Mouse (Mus musculus) forebrain, embryonic 14.5 days (tissue): ENCODE measurements around the gene Klf13. TPM values are rescaled to one million over a fixed set of nuclear protein-coding genes. Genes with fewer than 3 reads are reported as not detected.

Source experiments
- ATAC-seq: fragments of 200-750 bp; cut with Nextera tagmentation; 2 replicates; pipeline ENCODE4 v1.8.0; 2017; ENCODE audit warnings: mild to moderate bottlenecking, moderate library complexity
- DNase-seq: peaks from one replicate; pipeline ENCODE4 v3.0.0-alpha.2; 2015; ENCODE audit warnings: low spot score
- H3K27ac ChIP-seq: fragments of 300-500 bp; sonication (generic); 2 replicates; pipeline ENCODE4 v1.5.1; 2014; ENCODE audit warnings: low read depth, mild to moderate bottlenecking, control low read depth, low read length, moderate library complexity
- H3K27me3 ChIP-seq: fragments of 300-500 bp; sonication (generic); replicated peaks from 2 replicates; pipeline ENCODE4 v1.6.1; 2014; ENCODE audit warnings: low read length, control low read depth, mixed read lengths; ENCODE audit not compliant: control insufficient read depth, insufficient read depth
- H3K36me3 ChIP-seq: fragments of 300-500 bp; sonication (generic); 2 replicates; pipeline ENCODE4 v1.6.1; 2014; ENCODE audit warnings: low read length, control low read depth; ENCODE audit not compliant: control insufficient read depth, insufficient read depth
- H3K4me1 ChIP-seq: fragments of 300-500 bp; sonication (generic); 2 replicates; pipeline ENCODE4 v1.6.1; 2014; ENCODE audit warnings: antibody characterized with exemption, low read length, control low read depth; ENCODE audit not compliant: control insufficient read depth, insufficient read depth
- H3K4me2 ChIP-seq: fragments of 300-500 bp; sonication (generic); 2 replicates; pipeline ENCODE4 v1.6.1; 2014; ENCODE audit warnings: mild to moderate bottlenecking, control low read depth, low read length
- H3K4me3 ChIP-seq: fragments of 300-500 bp; sonication (generic); 2 replicates; pipeline ENCODE4 v1.5.1; 2014; ENCODE audit warnings: low read depth, low read length, control low read depth
- H3K9ac ChIP-seq: fragments of 300-500 bp; sonication (generic); 2 replicates; pipeline ENCODE4 v1.6.1; 2014; ENCODE audit warnings: mild to moderate bottlenecking, low read length, control low read depth, moderate library complexity
- H3K9me3 ChIP-seq: fragments of 300-500 bp; sonication (generic); replicated peaks from 2 replicates; pipeline ENCODE4 v1.6.1; 2016; ENCODE audit warnings: low read length, control low read depth, mixed read lengths; ENCODE audit not compliant: control insufficient read depth
- WGBS: fragments of 180-500 bp; shearing (Covaris S2); extraction: QIAGEN DNeasy Blood & Tissue Kit; methylation state at CpG from one replicate; pipeline ENCODE4 v1.1.7; 2014; 5-methylcytosine and 5-hydroxymethylcytosine counted together
- polyA plus RNA-seq: library from polyadenylated mRNA; unstranded; fragments of >200 nt; fragmentation: Nextera tagmentation; extraction: Ambion mirVana; gene quantifications from 2 replicates; pipeline ENCODE4 v1.2.1, GENCODE M21; 2014

Gene Klf13
- polyA plus RNA-seq, 1 experiment from 2014 or later: 28.2 TPM

DNA sequence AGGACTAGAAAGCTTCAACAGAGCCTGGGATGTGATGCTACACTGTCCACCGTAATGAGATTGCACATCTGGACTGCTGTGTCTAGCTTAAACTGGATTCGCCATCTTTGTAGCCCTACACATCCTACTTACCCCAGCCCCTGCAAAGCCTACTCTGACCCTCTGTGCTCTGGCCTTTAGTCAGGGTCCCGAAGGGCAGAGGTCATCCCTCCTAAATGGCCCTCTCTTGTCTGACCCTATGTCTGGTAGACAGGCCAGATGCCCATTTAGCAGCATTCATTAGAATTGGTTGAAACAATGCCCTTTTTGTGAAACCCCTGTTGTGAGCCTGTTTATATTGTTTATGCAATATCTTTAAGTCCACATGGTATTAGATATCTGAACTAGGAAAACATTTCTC is 31.2 kb upstream of the Klf13 start:
- ATAC-seq: no peak
- Histone ChIP-seq H3K4me1 (peaks cover 15% of the 10 kb centered on the region), H3K4me2 (no peak overlapping the region), H3K4me3 (no peak overlapping the region), H3K27me3 (no peaks in the 10 kb centered on the region), H3K27ac (no peak overlapping the region), H3K9ac (no peak overlapping the region), H3K36me3 (no peaks in the 10 kb centered on the region), H3K9me3 (no peaks in the 10 kb centered on the region)
- 63% methylated on average over 3 of the region's 3 CpGs for WGBS
- DNase-seq: no peak

DNA sequence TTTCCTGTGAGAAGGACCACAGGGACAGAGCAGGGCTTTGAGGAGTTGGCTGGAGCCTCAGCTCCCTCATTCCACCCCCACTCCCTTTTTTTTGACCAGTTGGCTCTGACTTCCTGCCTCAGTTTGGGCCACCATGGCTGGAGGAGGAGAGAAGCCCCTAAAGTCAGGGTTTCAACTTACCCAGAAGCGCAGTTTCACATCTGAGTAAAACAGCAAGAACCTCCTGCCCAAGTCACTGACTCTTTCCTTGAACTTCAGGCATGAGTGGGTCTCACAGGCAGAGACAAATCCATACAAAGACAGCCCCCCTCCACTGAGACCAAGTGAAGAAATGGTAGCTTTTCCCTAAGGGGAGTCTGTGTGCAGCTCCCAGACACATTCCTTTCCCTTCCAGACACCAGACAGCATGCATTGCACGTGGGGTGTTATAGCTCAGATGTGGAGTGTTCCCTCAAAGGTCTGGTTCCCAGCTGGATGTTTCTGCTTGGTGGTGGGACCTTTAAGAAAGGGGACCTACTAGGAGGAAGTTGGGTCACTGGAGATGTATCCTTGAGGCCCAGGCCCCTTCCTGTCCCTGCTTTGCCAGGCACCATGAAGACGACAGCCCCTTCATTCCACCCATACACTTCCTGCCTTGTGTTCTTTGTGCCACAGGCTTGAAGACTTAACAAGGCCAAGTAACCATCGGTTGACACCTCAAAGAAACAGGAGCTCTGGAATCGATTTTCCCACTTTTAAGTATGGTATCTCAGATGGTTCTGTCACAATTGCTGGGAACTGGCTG is 27.1 kb upstream of the Klf13 start:
- Histone ChIP-seq H3K27me3 (no peaks in the 10 kb centered on the region), H3K27ac (peak overlapping the region; percentile 71), H3K4me2 (no peak overlapping the region), H3K9ac (no peak overlapping the region), H3K4me3 (no peak overlapping the region), H3K36me3 (no peaks in the 10 kb centered on the region), H3K9me3 (no peaks in the 10 kb centered on the region), H3K4me1 (peaks cover 16% of the 10 kb centered on the region)
- DNase-seq (no peak), ATAC-seq (no peak; the same call in 1 of the 2 replicates)
- 81% methylated on average over 5 of the region's 5 CpGs for WGBS

DNA sequence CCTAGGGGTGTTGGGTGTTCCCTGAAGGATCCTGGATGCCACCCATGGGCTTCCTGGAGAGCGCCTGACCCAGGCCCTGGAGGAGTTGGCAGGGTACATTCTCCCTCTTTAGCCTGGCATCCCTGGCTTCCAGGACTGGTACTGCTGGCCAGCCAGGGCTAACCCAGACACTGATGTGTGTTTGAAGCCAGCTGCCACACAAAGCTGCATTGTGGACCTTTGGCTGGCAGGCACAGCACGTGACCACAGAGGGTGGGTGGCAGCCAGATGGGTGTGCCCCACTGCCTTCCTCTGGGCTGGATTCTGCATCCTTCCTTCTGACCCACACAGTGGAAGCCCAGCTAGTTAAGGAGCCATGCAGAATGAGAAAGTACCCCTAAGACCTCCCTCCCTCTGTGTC is 26.4 kb upstream of the Klf13 start:
- ATAC-seq: peak; percentile 94

DNA sequence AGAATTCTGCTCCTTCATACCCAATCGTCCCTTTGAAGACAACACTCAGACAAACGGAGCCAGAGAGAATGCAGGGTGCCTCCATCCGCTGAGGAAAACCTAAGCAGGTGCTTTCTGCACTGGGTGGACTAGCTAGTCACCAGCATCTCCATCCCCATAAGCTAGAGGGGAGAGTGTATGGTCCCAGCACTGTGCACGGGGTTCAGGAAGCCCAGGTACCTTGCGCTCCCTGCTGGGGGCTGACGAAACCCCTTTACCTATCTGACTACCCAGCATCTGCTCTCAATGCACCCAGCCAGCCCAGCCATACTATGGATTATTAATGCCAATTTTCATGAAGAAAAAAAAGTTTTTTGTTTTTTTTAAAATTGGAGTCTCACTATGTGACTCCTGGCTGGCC is 25.4 kb upstream of the Klf13 start:
- no peaks in the 10 kb centered on the region for H3K27me3 ChIP-seq
- no peak overlapping the region for H3K9ac ChIP-seq
- ATAC-seq: no peak
- no peak overlapping the region for H3K4me2 ChIP-seq
- DNase-seq: no peak
- 76% methylated on average over 6 of the region's 6 CpGs for WGBS
- no peaks in the 10 kb centered on the region for H3K9me3 ChIP-seq
- H3K27ac ChIP-seq: no peak overlapping the region
- no peak overlapping the region for H3K4me3 ChIP-seq
- H3K4me1 ChIP-seq: peaks cover 10% of the 10 kb centered on the region
- no peaks in the 10 kb centered on the region for H3K36me3 ChIP-seq

More for the DNA sequence above, 26.4 kb upstream of the Klf13 start:
- Histone ChIP-seq H3K4me1 (peaks cover 12% of the 10 kb centered on the region), H3K36me3 (no peaks in the 10 kb centered on the region), H3K27me3 (no peaks in the 10 kb centered on the region), H3K4me3 (no peak overlapping the region), H3K9ac (no peak overlapping the region), H3K9me3 (no peaks in the 10 kb centered on the region), H3K27ac (peak overlapping the region; percentile 71), H3K4me2 (no peak overlapping the region)
- 52% methylated on average over 2 of the region's 2 CpGs for WGBS
- DNase-seq: peak; percentile 83

DNA sequence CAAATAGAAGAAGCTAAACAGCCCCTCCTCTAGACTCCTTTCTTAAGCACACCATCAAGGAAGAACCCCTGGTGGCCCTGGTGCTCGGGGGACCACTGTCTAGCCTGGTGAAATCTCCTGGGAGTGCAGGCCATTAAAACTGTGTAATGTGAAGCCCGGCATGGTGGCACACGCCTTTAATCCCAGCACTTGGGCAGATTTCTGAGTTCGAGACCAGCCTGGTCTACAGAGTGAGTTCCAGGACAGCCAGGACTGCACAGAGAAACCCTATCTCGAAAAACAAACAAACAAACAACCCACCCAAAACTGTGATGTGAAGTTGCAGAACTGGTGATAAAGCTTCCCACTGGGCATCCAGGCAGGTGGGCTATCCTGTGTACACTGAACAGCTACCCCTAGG is 24.9 kb upstream of the Klf13 start:
- Histone ChIP-seq H3K4me1 (peaks cover 14% of the 10 kb centered on the region), H3K27ac (no peak overlapping the region), H3K27me3 (no peaks in the 10 kb centered on the region), H3K9me3 (no peaks in the 10 kb centered on the region), H3K36me3 (no peaks in the 10 kb centered on the region), H3K9ac (no peak overlapping the region), H3K4me2 (no peak overlapping the region), H3K4me3 (no peak overlapping the region)
- no peak for ATAC-seq
- no peak for DNase-seq
- 72% methylated on average over 5 of the region's 5 CpGs for WGBS

DNA sequence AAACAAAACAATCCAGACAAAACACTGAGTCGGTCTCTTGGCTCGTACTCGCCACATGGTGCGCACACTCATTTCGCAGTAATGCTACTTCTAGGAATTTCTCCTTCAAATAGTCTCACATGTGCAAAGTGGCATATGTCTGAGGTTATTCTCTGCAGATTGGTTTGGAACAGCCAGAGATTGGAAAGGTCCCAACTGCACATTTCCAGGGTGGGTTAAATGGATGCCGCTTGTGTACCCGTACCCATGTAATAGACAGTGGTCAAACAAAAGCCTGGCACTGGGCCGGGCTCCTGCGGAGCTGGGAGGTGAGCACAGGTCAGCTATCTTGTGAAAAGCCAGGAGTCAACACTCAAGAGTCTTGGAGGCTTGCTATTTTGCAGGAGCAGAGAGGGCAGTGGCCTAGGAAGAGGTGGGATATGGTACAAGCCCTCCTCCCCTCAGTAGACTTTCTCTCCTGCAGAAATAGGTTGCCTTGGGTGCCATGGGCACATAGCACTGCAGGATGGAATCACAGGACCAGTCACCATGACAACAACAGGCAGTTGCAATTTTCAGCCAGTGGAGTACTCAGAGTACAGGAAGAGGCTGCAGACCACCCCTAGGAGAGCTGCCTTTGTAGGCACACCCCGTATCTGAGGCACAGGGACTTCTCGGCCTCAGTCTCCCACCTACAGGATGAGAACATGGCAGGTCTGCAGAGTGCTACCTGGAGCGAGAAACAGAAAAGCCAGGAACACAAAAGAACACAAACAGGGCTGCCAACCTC is 19.3 kb upstream of the Klf13 start:
- no peaks in the 10 kb centered on the region for H3K36me3 ChIP-seq
- H3K4me3 ChIP-seq: no peak overlapping the region
- ATAC-seq (peak; percentile 52), DNase-seq (peak; percentile 76)
- H3K27ac ChIP-seq: peak overlapping the region; percentile 98
- no peaks in the 10 kb centered on the region for H3K27me3 ChIP-seq
- 34% methylated on average over 12 of the region's 12 CpGs for WGBS
- peak overlapping the region; percentile 4; the same call in 1 of the 2 replicates for H3K4me2 ChIP-seq
- peak overlapping the region; percentile 14; the same call in 1 of the 2 replicates for H3K9ac ChIP-seq
- no peaks in the 10 kb centered on the region for H3K9me3 ChIP-seq
- H3K4me1 ChIP-seq: peaks cover 28% of the 10 kb centered on the region

DNA sequence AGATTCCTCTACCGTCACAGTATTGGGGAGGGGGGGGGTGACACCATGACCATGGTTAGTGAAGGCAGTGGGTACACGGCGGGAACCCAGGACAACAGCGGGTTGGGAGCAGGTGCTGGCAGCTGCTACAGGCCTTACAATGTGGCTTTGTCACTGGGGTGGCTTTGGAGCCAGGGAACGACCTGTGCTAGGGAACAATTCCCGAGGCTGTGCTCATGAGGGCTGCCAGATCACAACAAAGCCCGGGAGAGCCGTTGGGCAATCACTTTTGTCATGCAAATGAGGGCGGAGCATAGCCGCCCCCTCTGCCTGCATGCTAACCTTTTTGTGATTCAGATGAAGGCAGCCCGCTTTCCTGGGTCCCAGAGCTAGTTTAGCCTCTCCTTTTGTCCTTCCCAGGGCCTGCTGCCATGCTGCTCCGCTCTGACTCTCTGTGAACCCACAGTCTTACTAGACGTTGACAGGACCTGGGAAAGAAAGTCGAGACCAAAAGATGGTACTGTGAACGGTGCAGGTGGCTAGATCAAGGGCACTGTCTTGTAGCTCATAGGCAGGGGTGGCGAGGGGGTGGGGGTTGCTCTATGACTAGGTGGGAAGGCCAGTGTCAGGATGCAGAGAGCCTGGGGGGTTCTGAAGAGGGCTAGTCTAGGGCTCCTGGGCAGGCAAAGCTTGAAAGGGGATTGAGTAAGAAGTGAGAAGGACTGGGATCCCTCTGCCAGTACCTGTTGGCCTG is 18.4 kb upstream of the Klf13 start:
- no peak overlapping the region for H3K4me3 ChIP-seq
- no peaks in the 10 kb centered on the region for H3K27me3 ChIP-seq
- H3K4me1 ChIP-seq: peaks cover 34% of the 10 kb centered on the region
- WGBS: 3% methylated on average over 16 of the region's 16 CpGs
- peak; percentile 93 for ATAC-seq
- H3K4me2 ChIP-seq: peak overlapping the region; percentile 4; the same call in 1 of the 2 replicates
- H3K9ac ChIP-seq: peak overlapping the region; percentile 2; the same call in 1 of the 2 replicates
- peak; percentile 95 for DNase-seq
- no peaks in the 10 kb centered on the region for H3K9me3 ChIP-seq
- H3K36me3 ChIP-seq: no peaks in the 10 kb centered on the region
- peak overlapping the region; percentile 98 for H3K27ac ChIP-seq

DNA sequence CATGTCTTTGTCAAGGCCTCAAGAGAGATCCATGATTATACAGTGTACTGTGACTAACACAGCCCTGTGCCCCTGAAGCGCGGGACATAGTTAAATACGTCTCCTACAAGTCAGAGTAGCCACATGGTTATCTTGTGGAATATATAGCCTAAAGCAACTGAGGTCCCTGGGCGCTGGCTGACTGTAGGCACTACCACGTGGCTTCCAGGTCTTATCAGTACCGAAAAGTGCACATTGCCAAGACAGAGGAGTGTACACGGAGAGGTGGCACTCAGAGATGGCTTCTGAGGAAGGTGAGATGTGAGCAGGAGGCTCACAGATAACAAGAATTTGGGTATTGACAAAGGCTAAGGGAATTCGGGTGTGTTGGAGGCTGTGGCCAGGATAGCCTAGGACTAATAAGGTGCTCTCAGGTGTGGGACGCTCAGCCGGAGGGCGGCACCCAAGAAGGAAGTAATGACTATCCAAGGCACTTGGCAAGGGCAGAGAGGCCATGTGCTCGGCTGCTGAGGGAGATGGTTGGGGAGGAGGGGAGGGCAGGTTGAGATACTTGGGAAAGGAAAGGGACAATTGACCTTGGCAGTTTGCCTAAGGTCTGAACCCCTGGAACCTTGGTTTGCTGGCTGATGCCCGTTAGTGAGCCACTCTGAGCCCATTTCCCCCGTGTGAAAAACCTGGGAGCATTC is 17.6 kb upstream of the Klf13 start:
- Histone ChIP-seq H3K4me1 (peaks cover 42% of the 10 kb centered on the region), H3K9ac (no peak overlapping the region), H3K27me3 (no peaks in the 10 kb centered on the region), H3K9me3 (no peaks in the 10 kb centered on the region), H3K4me2 (no peak overlapping the region), H3K4me3 (no peak overlapping the region), H3K27ac (peak overlapping the region; percentile 98), H3K36me3 (no peaks in the 10 kb centered on the region)
- ATAC-seq: 0 out of 2 replicates have a peak, but pooled peaks have one; percentile 1
- no peak for DNase-seq
- 57% methylated on average over 14 of the region's 14 CpGs for WGBS
